Mouse (Mus musculus) frontal cortex, postnatal 36 days (tissue): Measurements from ENCODE around the gene Ush1g.

Source experiments
- DNase-seq, 2 experiments: peaks; one replicate each; pipeline ENCODE4 v3.0.0; 2022; ENCODE audit warnings: low spot score in 2 of 2

The Ush1g gene

DNA sequence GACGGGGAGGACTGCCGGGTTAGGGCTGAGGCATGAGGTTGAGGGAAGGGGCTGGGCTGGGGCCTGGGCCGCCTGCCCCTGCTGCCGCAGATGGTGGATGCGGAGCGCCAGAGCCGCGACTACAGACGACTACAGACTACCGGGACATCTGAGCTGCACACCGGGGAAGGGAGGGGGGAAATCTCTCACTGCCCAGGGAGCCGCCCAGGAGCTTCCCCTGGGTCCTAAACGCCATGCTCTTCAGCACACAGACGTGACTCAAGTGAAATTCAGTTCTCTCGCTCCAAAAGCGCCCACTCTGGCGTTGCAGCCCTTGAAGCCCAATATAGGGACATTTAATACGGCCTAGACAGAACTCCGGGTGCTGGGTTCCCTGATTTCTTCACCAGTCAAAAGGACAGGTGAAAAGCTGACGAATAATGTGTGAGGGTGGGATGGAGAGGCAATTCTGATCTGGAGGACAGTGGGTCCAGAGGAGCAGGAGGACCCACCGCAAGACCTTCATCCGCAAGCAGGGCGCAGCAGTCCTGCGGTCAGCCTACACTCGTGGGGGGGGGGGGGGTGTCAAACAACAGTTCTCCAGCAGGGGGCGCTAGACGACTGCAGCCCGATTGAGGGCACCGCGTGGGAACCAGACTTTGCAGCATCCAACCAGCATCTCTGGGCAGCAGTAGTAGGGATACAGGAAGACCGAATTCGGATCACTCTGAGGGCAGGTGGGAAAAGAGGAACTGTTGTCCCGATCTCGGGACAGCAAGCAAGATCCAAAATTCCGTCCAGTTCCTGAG, at the start of gene Ush1g:
Ush1g (minus strand) TSS at position 136 of the 788 bp plus-strand sequence.
- DNase-seq = no peak

DNA sequence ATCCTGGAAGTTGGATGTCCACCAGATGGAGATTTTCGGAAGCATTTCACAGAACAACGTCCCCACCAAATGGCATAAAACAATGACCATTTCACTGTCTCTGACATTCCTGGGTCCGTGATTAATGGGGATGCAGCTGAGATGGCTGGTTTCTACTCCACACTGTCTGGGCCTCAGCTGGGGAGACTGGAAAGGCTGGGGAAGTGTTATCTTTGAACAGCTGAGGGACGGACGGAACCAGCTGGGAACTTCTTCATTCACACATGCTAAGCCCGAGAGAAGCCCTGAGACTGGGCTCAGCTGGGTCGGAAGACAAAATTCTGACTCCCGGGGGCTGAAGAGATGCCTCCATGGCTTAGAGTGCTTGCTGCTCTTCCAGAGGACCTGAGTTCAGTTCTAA, 49.5 kb upstream of the Ush1g start:
- no peak for DNase-seq

DNA sequence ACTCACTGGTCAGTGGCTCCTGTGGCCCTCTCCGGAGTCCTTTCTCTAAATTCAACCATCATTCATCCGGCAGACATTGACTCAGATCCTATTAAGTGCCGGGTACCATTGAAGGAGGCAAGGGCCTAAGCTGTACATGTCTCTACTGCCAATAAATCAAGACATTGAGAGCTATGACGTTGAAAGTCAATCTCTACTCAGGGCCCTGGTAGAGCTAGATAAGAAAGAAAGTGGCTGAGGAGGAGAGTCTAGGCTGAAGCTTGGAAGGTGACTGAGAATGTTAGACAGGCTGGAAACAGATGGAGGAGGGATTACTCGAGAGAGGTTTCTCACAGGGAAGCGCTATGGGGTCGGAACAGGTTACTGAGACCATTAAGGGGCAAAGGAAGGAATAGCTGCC, 48.5 kb upstream of the Ush1g start:
- no peak for DNase-seq

DNA sequence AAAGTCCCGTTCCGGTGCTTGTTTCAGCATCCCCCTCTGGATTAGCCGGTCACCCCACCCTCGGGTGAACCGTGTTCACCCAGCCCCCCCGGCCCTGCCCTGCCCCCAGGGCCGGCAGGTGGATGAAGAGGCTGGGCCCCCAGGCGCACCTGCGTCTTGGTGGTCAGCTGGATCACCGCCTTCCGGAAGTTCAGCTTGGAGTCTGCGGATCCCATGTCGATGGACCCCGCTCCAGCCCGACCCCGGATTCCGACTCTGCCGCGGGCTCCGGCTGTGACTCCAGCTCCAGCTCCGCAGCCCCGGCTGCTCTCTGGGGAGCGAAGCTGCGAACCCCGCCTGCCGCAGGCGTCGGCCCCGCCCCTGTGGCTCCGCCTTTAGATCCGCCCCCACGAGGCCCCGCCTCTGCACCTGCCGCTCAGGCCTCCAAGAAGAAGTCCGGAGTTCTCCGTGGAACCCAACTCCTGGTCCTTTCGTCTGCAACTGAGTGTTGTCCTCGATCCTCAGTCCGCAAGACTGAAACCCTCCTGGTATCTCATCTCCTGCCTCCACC, 45.6 kb upstream of the Ush1g start, which contains the start of gene Hid1:
Hid1 (minus strand) TSS at position 362 of the 550 bp plus-strand sequence.
- peak; percentile 86 to 88 for DNase-seq

DNA sequence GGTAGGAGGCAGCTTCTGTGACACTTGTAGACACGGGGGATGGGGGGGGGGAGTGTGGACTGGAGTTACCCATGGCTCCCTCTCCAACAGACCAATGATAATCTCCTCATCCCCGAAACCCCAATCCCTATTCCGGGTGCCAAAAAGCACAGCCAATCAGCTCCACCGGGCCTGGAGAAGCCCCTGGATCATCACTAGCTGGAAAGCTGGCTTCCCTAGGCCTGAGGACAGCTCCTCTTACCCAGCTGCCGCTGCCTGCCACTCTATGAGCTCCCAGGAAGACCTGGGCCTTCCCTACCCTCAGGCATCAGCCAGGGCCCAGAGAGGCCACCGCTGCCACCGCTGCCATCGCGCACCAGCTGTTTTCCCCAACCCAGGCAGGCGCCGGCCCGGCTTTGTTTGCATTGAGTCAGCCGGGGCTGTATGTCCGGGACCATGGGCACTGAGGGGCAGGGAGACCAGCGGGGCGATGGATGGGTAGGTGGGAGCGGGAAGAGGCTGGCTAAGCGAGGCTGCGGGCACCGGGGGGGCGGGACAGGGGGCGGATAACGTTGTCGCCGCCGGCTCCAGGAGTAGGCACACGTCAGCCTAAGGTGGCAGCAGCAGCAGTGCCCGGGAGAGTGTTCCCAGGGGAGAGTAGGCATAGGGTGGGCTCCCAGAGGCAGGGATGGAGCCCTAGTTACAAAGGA, 45.0 kb upstream of the Ush1g start:
- DNase-seq = peak; percentile 58

DNA sequence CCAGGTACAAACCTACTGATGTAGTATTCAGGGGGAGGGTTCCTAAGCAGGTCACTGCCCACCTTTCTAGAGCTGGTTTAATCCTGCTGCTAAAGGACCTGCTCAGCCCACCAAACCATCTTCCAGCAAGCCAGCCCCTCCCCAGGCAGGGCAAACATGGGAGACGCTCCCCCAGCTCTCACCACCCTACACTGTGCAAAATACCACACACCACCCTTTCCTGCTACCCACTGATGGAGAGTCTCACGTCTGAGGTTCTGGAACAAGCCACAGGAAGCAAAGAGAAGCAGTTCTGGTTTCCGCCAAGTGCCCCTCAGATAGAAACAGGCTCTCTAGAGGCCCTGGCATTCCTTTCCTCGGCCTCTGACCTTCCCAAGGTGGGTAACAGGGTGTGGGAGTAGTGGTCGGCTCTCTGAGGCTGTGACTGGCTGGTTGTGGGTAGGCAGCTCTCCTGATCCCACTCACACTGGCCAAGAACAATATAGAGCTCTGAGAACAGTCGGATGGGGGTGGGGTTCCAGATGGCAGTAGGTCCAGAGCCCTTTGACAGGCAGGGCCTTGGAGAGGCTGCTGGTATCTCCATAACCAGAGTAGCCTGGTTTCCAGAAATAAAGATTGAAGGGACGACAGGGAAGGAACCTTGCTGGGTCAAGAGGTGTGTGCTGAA, 44.3 kb upstream of the Ush1g start:
- DNase-seq = no peak

DNA sequence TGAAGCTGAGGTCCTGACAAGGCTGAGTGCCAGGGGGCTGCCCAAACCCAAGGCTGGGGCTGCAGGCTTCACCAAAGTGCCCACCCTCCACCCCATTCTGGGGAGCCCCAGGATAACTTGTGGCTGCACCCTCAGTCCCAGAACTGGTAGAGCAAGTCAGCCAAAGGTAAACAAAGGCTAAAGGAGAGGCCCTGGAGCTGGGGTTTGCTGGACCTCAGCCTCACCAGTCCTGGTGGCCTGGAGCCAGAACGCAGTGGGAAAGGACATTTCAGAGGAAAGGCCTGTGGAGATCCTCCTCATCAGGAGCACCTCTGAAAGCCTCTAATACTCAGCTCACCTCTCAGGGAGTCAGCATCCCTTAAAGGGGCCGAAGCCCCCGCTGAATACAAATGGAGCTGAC, 42.3 kb upstream of the Ush1g start:
- DNase-seq = no peak

DNA sequence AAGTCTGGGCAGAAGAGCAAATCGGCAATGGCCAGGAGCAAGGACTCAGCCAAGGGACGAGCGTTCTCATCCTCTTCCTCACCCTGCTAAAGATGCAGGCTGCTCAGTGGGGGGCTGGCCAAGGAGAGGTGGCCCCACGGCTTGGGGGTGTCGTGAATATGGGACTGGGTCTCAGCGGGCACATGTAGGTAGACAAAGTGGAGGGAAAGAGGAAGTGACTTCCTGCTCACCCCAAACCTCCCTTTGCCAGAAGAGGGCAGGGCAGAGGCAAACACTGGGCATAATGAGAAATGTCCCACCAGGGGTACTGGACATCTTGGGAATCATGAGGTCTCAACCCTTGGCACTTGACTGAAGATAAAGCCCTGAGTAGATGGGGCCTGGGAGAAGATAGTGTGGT, 37.9 kb upstream of the Ush1g start:
- DNase-seq = no peak

DNA sequence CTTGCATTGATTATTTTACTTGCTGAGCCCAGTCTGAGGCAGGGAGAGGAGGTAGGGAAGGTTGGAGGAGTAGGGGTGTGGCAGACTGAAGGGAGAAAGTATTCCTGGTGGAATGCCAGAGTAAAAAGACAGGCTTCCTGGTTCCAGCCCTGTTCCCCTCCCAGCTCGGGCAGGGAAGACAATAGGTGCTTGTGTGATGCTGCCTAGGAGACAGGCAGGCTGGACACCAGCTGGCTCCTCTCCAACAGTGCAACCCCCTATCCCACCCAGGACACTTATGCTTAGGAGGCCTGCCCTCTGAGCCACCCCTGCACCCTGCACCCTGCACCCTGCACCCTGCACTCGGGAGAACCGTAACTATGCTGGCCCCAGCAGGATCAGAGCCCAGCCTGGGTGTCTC, 37.5 kb upstream of the Ush1g start:
- no peak for DNase-seq

DNA sequence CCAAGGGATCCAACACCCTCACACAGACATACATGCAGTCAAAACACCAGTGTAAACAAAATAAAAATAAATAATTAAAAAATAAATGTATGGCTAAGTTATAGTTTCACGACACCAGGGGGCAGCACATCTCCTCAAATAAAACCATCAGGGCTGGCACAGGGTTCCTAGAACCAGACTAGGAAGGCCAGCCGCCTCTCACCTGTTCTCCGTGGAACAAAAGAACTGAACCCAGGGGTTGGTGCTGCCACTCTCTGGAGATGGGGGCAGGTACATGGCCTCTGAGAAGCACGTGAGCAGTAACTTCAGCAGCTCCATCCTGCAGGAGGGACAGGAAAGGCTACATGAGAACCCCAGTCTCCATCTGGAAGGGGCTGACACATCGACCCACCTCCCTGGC, 36.6 kb upstream of the Ush1g start:
- DNase-seq = peak; percentile 61 to 77

DNA sequence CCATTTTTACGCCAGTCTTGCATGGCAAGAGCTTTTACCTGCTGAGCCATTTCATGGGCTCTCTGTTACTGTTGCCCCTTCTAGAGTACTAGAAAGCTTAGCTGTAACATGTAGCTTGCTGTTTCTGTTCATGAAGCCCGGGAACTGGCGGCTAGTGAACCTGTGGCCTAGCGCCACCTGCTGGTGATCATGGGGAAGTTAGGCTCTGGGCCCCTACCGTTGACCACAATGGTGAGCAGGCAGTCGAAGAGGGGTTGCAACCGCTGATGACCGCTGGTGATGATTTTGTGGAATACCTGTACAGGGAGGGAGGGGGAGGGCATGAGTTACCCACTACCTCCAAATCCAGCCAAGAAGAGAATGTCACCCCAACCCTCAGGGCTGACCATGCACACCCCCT, 32.3 kb upstream of the Ush1g start:
- DNase-seq = peak; percentile 49 to 55

DNA sequence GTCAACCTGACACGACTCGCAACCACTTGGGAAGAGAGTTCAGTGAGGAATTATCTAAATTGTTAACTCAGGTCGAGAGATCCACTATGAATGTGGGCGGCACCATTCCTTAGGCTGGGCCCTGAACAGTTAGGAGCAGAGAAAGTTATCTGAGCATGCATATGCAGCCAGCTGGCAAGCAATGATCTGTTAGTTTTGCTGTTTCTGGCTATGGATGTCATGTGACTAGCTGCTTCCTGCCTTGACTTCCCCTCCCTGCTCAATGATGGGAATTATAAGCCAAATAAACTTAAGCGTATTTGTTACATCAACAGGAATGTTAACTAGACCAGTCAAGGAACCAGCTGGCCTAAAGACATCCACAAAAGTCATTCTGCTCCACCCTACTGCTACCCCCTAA, 31.5 kb upstream of the Ush1g start:
- DNase-seq = no peak

DNA sequence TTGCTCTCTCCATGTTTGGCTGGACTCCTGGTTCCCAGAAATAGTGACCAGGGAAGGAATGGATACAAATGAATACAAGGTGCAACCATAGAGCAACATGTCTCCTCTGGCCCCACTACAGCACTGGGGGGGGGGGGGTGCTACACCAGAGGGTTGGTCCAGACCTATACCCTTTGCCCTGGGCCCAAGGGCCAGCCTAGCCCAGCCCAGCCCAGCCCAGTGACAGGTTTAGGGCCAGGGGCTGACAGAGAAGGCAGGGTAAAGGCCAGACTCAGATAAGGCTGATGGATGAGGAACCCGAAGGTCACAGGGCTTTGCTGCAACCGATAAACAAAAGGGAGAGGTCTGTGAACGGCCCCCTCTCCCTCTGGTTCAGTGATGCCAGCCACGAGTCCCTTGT, 28.1 kb upstream of the Ush1g start:
- DNase-seq = no peak

DNA sequence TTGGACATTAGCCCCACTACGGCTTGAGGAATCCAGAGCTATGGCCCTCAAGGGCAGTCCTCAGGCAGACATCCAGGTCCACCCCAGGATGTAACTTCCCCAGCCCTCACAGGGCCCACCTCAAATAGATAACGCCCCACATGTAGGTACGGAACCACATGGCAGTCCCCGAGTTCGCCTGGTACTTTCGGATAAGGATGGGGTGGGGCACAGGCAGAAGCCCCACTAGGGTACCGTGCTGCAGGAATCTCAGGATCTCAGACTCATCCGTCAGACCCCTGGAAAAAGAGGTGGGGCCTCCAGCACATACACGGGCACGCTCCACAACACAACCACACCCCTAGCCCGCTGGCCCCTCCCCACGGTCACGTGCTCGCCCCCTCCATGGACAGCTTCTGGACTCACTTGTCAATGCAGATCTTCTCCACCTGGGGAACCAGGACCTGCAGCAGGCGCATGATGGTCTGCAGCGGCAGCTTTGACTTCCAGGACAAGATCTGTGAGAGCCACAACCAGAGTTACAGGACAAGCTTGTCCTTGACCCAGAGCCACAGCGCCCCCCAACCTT, 26.9 kb upstream of the Ush1g start:
- DNase-seq = no peak

DNA sequence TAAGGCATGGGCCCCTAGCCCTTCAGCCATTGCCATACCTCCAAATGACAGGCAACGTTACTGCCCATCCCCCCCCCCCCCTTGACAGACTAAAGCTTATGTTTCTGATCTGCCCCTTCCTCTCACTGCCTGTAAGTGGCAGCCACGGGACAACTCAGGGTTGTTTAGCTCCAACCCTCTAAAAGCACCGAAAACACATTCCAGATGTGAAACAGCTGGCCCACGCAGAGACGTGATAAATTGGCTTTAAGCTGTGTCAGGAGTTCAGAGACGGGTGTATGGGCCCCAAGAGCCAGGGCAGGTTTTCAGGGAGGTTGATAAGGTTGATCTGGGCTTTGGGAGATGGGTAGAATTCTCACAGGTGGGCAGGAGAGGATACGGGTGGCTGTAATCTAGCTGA, 23.7 kb upstream of the Ush1g start:
- no peak for DNase-seq

DNA sequence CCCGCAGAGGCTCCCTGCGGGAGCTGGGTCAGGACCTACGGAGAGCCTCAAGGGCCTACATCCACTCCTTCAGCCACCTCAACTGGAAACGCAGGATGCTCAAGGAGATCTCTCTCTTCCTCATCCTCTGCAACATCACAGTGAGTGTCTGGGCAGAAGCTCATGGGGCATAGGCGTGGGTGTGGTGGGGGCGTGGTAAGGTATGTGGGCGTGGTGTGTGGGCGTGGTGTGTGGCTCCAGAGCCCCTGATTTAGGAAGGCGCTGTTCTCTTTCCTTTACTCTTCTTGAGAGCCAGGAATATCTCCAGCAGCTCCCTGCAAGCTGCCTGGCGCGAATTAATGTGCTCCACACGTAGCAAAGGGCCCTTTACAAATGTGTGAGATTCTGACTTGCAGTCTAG, 23.1 kb upstream of the Ush1g start:
- peak in 1 of 2 experiments; percentile 36 for DNase-seq

DNA sequence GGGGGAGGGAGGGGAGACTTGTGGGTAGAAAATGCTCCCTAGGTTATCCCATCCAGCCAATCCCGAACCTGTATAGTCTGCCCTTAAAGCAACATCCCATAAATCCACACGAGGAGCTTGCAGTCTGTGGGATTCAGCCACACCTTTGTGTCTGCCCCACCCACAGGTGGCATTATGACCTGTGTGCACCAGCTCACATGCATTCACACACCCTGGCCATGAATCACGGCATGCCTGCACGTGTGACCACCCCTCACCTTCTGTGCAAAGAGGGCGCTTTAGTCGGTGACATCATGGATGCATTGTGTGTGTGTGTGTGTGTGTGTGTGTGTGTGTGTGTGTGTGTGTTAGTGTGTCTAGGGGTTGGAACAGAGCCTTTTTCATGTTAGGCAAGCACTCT, 20.0 kb upstream of the Ush1g start:
- DNase-seq = no peak

DNA sequence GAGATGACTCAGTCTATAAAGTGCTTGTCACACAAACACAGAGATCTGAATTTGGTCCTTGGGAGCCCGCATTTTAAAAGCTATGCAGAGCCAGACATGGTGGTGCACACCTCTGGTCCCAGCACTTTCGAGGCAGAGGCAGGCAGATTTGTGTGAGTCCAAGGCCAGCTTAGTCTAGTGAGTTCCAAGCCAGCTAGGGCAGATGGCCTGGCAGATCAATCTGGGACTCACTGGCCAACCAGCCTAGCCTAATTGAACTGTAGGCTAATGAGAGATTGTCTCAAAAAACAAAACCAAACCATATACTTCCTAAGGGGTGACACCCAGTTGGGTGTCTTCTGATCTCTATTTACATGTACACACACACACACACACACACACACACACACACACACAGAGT, 19.4 kb upstream of the Ush1g start:
- DNase-seq = no peak

DNA sequence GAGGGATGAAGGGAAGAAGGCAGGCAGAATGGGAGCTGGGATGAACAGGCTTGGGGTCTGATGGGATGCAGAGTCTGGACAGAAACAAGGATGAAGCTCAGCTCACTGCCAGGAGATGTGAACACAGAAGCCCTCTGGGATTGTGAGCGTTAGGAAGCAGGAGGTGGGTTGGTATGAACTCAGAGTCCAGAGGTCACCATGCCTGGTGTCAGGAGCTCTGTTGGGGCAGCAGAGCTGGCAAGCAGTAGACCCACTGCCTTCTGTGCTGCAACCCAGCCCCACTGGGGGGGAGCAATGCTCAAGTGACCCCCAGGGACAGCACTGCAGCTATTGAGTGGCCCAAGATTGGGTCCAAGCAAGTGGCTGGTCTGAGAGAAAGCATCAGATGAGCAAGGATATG, 16.0 kb upstream of the Ush1g start:
- no peak for DNase-seq

DNA sequence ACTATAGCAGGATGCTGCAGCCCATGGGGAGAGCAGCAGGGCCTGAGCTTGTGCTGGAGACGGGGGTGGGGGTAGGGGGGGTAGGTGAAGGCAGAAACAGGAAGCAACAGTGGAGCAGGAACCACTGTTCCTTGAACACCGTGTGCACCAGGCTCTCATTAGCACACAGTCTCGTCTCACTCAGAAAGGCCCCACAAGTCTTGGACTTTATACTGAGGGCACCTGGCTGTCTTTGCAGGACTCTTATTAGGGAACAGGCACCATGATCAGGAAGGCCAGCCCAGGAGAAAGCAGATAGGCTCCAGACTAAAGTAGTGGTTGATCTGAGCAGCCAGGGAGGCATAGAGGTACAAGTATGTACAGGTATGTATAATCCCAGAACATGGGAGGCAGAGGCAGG, 15.5 kb upstream of the Ush1g start:
- no peak for DNase-seq

DNA sequence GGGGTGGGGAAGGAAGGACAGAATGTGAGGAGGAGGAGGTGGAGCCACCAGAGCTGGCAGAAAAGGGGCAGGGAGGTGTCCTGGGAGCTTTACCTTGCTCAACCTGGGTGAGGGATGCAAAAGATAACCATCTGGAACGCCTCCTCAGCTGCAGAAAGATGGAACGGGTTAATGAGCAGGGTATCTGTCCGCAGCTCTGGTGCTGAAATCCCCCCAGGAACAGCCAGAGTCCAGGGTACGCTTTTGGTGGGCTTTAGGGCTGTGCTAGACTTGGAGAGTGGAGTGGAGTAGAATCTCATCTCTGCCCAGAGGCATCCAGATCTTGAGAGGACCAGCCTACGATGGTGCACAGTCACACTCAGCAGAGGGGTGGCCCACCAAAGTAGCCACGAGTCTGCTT, 14.3 kb upstream of the Ush1g start:
- DNase-seq = no peak

DNA sequence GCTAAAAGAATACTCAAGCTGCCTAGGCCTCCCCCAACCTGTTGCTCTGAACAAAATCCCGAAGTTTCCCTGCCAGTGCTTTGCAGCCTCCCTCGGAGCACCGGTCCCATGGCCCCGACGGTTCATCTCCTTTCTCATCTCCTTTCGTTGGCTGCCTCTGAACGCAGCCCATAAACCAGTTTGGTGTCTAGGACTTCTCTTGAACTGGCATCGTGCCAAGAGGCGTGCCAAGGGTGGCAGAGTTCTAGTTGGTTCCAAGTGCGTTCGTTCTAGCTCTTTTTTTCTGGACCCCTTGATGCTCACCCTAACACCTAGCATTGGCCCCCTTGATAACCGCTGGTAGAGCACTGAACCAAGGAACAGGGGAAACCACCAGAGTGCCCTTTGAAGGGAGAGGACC, 13.4 kb upstream of the Ush1g start:
- DNase-seq = no peak
